Mouse (Mus musculus) liver, embryonic 14.5 days (tissue): ENCODE data around the gene Nop16. TPM values are rescaled to one million over a fixed set of nuclear protein-coding genes. Genes with fewer than 3 reads are reported as not detected.

ENCODE experiments used
- ATAC-seq: fragments of 200-750 bp; cut with Nextera tagmentation; 2 replicates; pipeline ENCODE4 v1.8.0; 2017; ENCODE audit warnings: moderate number of reproducible peaks, mild to moderate bottlenecking, moderate library complexity; ENCODE audit not compliant: insufficient read depth
- DNase-seq, 3 experiments: peaks; one replicate each; pipeline ENCODE4 v3.0.0-alpha.2; 2012 to 2013; ENCODE audit warnings: low read depth in 3 of 3, low spot score in 3 of 3
- H3K27ac ChIP-seq: fragments of 300-500 bp; sonication (generic); 2 replicates; pipeline ENCODE4 v1.5.1; 2014; ENCODE audit warnings: moderate library complexity, mild to moderate bottlenecking, control low read depth, inconsistent platforms
- H3K27me3 ChIP-seq: fragments of 300-500 bp; sonication (generic); 2 replicates; pipeline ENCODE4 v1.6.1; 2014; ENCODE audit warnings: mild to moderate bottlenecking, low read length, moderate library complexity; ENCODE audit not compliant: control insufficient read depth, insufficient read depth
- H3K36me3 ChIP-seq: fragments of 300-500 bp; sonication (generic); replicated peaks from 2 replicates; pipeline ENCODE4 v1.6.1; 2014; ENCODE audit warnings: low read depth; ENCODE audit not compliant: control insufficient read depth, insufficient read depth
- H3K4me1 ChIP-seq, 2 experiments: fragments of 200-500 bp in 1 of 2; fragments of 300-500 bp in 1 of 2; sonication (generic) in 1 of 2; replicated peaks; 2 replicates each; pipeline ENCODE4 v1.6.1; 2012 to 2014; ENCODE audit warnings: antibody characterized with exemption in 1 of 2, inconsistent platforms in 1 of 2, low read length in 1 of 2; ENCODE audit not compliant: control insufficient read depth in 2 of 2, insufficient read depth in 2 of 2
- H3K4me2 ChIP-seq: fragments of 300-500 bp; sonication (generic); 2 replicates; pipeline ENCODE4 v1.6.1; 2014; ENCODE audit warnings: low read depth, mild to moderate bottlenecking, control low read depth, moderate library complexity
- H3K4me3 ChIP-seq, 2 experiments: fragments of 200-500 bp in 1 of 2; fragments of 300-500 bp in 1 of 2; sonication (generic) in 1 of 2; 2 replicates each; pipeline ENCODE4 v1.5.1; 2012 to 2014; ENCODE audit warnings: low read depth in 2 of 2, low read length in 2 of 2, mild to moderate bottlenecking in 2 of 2, control low read depth in 1 of 2, inconsistent platforms in 1 of 2, moderate library complexity in 1 of 2; ENCODE audit not compliant: insufficient read depth in 1 of 2
- H3K9ac ChIP-seq: fragments of 300-500 bp; sonication (generic); replicated peaks from 2 replicates; pipeline ENCODE4 v1.6.1; 2014; ENCODE audit warnings: mild to moderate bottlenecking, control low read depth, moderate library complexity
- H3K9me3 ChIP-seq: fragments of 300-500 bp; sonication (generic); 2 replicates; pipeline ENCODE4 v1.6.1; 2016; ENCODE audit warnings: low read length, mixed read lengths; ENCODE audit not compliant: control insufficient read depth
- CTCF ChIP-seq: IDR thresholded peaks from 2 replicates; pipeline ENCODE4 v1.5.1; 2016; ENCODE audit warnings: antibody characterized with exemption, low read depth, control low read depth
- EP300 ChIP-seq: IDR thresholded peaks from 2 replicates; pipeline ENCODE4 v1.6.1; 2016; ENCODE audit warnings: antibody characterized with exemption, low read depth
- WGBS: fragments of 180-500 bp; shearing (Covaris S2); extraction: QIAGEN DNeasy Blood & Tissue Kit; methylation state at CpG from one replicate; pipeline ENCODE4 v1.1.7; 2014; ENCODE audit not compliant: insufficient replicate concordance; 5-methylcytosine and 5-hydroxymethylcytosine counted together
- polyA plus RNA-seq, 2 experiments: library from polyadenylated mRNA; depleted of rRNA in 1 of 2; stranded (reverse) in 1 of 2; unstranded in 1 of 2; fragments of >200 nt; fragmentation: Nextera tagmentation in 1 of 2; extraction: Ambion mirVana in 1 of 2; gene quantifications; 2 replicates each; pipeline versions ENCODE4 v1.2.1 to v1.2.3; 2012 to 2014

Nop16 gene
- polyA plus RNA-seq, 2 experiments, result 20.6 to 26.3 TPM

DNA sequence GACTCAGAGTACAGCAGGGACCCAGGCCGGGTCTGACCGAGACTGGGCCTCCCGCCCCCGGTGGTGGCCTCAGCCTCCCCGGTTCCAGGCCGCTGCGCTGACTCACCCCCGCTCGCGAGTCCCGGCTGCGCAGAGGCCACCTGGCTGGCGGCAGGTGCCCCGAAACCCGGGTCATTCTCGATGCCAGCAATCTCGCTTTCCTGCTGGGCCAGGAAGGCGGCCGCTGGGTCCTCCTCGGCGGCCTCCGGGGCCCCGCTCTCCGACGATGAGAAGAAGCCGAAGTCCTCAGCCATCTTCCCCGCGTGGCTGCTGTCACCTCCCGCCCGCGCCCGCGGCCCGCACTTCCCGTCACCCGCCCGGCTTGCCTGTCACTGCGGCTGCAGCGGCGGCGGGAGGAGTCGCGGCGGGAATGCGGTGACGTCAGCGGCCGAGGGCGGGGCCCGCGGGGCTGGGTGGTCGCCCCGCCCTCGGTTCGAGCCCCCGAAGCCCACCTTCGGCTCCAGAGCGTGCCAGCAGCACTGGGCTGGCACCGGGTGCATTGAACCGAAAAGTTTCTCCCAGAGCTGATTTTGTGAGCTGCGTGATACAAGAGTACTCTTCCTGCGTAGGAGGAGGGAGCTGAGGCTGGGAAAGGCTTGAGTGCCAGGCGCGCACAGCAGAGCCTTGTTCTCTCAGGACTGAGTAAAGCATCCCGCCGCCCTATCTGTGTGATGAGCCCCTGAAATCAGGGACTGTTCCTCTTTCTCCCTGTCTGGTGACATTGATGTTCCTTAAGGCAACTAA, 21.3 kb upstream of the Nop16 start, which contains the start of gene Cltb:
Gene Cltb, minus strand, starts transcription at position 373 of the 783 bp plus-strand sequence.
- H3K4me2 ChIP-seq, result peak within 1 kb of the TSS; percentile 94

DNA sequence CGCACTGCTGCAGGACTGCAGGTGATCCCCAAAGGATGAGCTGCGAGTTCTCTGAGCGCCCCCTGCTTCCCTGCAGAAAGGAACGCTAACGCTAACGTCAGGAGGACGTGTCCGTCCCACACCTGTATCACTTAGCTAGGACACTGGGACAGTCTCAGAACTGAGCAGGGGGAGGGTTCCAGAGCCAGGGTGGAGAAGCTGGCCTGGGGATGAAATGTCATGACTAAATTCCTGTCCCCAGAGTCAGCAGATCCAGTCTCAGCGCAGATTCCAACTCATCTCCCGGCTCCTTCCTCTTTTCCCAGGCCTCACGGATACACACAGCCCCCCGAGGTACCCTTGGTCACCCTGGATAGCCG, 20.7 kb upstream of the Nop16 start:
- peak overlapping the region; percentile 93 for H3K9ac ChIP-seq
- H3K4me3 ChIP-seq, result peak overlapping the region; percentile 68 to 79
- H3K4me1 ChIP-seq, result peaks cover 35 to 39% of the 10 kb centered on the region in 2 experiments
- no peaks in the 10 kb centered on the region for H3K9me3 ChIP-seq
- peak overlapping the region; percentile 60 for H3K27ac ChIP-seq
- TF ChIP-seq CTCF (peak; percentile 45), EP300 (no peak)
- H3K27me3 ChIP-seq, result no peaks in the 10 kb centered on the region
- no peak for DNase-seq
- 18% methylated on average over 13 of the region's 13 CpGs for WGBS
- no peaks in the 10 kb centered on the region; the same call in 1 of the 2 replicates for H3K36me3 ChIP-seq
- H3K4me2 ChIP-seq, result peak overlapping the region; percentile 94
- ATAC-seq, result peak; percentile 29

More for the DNA sequence above, 21.3 kb upstream of the Nop16 start, which contains the start of gene Cltb:
- H3K4me3 ChIP-seq, result peak within 1 kb of the TSS; percentile 68 to 79
- H3K27ac ChIP-seq, result peak within 1 kb of the TSS; percentile 60
- H3K27me3 ChIP-seq, result no peaks in the 10 kb centered on the region
- H3K36me3 ChIP-seq, result no peaks in the 10 kb centered on the region; the same call in 1 of the 2 replicates
- peak; percentile 76 for ATAC-seq
- peak in 2 of 3 experiments; percentile 54 to 56 for DNase-seq
- peak within 1 kb of the TSS; percentile 93 for H3K9ac ChIP-seq
- no peaks in the 10 kb centered on the region for H3K9me3 ChIP-seq
- H3K4me1 ChIP-seq, result peaks cover 35 to 39% of the 10 kb centered on the region in 2 experiments
- TF ChIP-seq CTCF (no peak), EP300 (no peak)
- under 1% methylated on average over 66 of the region's 66 CpGs for WGBS

DNA sequence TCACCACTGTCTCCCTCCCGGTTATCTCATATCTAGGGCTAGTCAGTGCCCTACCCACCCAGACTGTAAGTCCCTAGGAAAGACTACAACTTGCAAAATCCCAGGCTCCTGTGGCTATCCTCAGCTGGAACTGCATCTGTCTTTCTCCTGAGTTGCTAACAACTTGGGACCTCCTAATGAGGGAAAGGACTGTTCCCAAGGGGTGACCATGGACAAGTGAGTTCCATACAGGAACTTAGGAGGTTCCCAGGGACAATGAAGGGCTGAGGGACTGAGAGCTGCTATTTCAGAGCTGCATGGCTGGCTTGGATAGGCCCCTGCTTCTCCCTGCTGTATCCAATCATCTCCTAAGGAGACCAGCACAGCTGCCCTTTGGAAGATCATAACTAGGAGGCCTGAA, 19.4 kb upstream of the Nop16 start:
- Histone ChIP-seq H3K27ac (peak overlapping the region; percentile 26), H3K27me3 (no peaks in the 10 kb centered on the region), H3K4me1 (peaks cover 35 to 39% of the 10 kb centered on the region in 2 experiments), H3K4me3 (peak overlapping the region; percentile 26 to 79; a peak in 3 of 4 replicates), H3K36me3 (no peaks in the 10 kb centered on the region; the same call in 1 of the 2 replicates), H3K9ac (peak overlapping the region; percentile 57), H3K9me3 (no peaks in the 10 kb centered on the region), H3K4me2 (peak overlapping the region; percentile 94)
- 29% methylated on average over 1 of the region's 1 CpGs for WGBS
- DNase-seq, result no peak
- TF ChIP-seq CTCF (no peak), EP300 (no peak)
- ATAC-seq, result no peak

DNA sequence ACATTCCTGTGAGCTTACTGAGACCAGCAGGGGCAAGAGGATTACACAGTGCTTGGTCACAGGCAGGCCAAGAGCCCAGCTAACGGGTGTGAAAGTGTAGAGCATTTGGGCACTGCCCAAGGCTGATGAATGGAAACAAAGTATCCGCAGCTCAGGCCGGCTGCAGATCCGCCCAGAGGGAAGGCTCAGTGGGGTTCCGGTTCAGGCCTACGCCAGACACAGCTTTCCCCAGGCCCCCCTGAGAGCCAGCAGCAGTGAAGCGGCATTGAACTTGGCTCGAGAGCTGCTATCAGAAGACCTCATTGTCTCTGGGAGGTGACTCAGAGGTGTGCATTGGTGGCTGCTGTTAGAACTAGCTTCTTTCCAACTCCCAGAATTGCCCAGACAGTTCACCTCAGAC, 18.8 kb upstream of the Nop16 start:
- Histone ChIP-seq H3K36me3 (no peaks in the 10 kb centered on the region; the same call in 1 of the 2 replicates), H3K4me3 (peak overlapping the region; percentile 26 to 79; a peak in 3 of 4 replicates), H3K27me3 (no peaks in the 10 kb centered on the region), H3K4me1 (peaks cover 35 to 39% of the 10 kb centered on the region in 2 experiments), H3K9me3 (no peaks in the 10 kb centered on the region), H3K9ac (peak overlapping the region; percentile 57), H3K27ac (peak overlapping the region; percentile 26), H3K4me2 (peak overlapping the region; percentile 94)
- WGBS, result 78% methylated on average over 8 of the region's 8 CpGs
- no peak for ATAC-seq
- no peak for DNase-seq
- no peak for TF ChIP-seq CTCF
- no peak for TF ChIP-seq EP300

DNA sequence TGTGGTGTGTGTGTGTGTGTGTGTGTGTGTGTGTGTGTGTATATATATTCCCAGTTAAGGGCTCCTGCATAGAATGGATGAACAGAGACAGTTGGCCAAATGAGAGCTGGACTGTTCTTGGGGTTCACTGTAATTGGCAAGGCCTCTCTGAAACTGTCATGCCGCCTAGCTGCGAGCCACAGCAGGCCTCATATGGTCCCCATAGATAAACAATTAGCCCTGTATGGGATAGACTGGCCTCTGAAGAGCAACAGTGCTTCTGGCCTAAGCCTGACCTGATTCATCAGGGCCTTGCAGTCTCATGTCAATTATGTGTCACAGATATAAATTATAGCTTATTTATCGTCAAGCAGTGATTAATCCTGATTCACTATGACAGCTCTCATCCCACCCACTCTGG, 18.1 kb upstream of the Nop16 start:
- H3K27me3 ChIP-seq, result no peaks in the 10 kb centered on the region
- H3K9ac ChIP-seq, result no peak overlapping the region
- 20% methylated on average over 3 of the region's 3 CpGs for WGBS
- H3K4me3 ChIP-seq, result no peak overlapping the region
- H3K4me2 ChIP-seq, result peak overlapping the region; percentile 94
- TF ChIP-seq EP300 (peak; percentile 55; the same call in 1 of the 2 replicates), CTCF (peak; percentile 63)
- peak; percentile 73 for ATAC-seq
- peaks cover 35 to 39% of the 10 kb centered on the region in 2 experiments for H3K4me1 ChIP-seq
- no peaks in the 10 kb centered on the region; the same call in 1 of the 2 replicates for H3K36me3 ChIP-seq
- H3K27ac ChIP-seq, result peak overlapping the region; percentile 26; the same call in 1 of the 2 replicates
- no peaks in the 10 kb centered on the region for H3K9me3 ChIP-seq
- peak; percentile 54 to 60 (median 59) for DNase-seq
